Mouse (Mus musculus) neural tube, embryonic 15.5 days (tissue): ENCODE measurements around the gene Rhox4b. TPM values are rescaled to one million over a fixed set of nuclear protein-coding genes. Genes with fewer than 3 reads are reported as not detected.
"Not testable (repeated sequence)": the region's sequence is repeated elsewhere in the genome, so short reads cannot be mapped to it uniquely, and the experiment has no call there.

Experiments used
- ATAC-seq: fragments of 200-750 bp; cut with Nextera tagmentation; 2 replicates; pipeline ENCODE4 v1.8.0; 2017; ENCODE audit warnings: mild to moderate bottlenecking, moderate TSS enrichment, moderate library complexity; ENCODE audit not compliant: low FRiP score
- H3K27ac ChIP-seq: fragments of 300-500 bp; sonication (generic); replicated peaks from 2 replicates; pipeline ENCODE4 v1.5.1; 2015; ENCODE audit warnings: mild to moderate bottlenecking, inconsistent platforms
- H3K27me3 ChIP-seq: fragments of 300-500 bp; sonication (generic); replicated peaks from 2 replicates; pipeline ENCODE4 v1.6.1; 2015; ENCODE audit warnings: inconsistent platforms
- H3K36me3 ChIP-seq: fragments of 300-500 bp; sonication (generic); 2 replicates; pipeline ENCODE4 v1.6.1; 2015; ENCODE audit warnings: inconsistent platforms
- H3K4me1 ChIP-seq: fragments of 300-500 bp; sonication (generic); 2 replicates; pipeline ENCODE4 v1.6.1; 2015; ENCODE audit warnings: inconsistent platforms
- H3K4me2 ChIP-seq: fragments of 300-500 bp; sonication (generic); 2 replicates; pipeline ENCODE4 v1.6.1; 2015; ENCODE audit warnings: inconsistent platforms, mild to moderate bottlenecking, moderate library complexity
- H3K4me3 ChIP-seq: fragments of 300-500 bp; sonication (generic); replicated peaks from 2 replicates; pipeline ENCODE4 v1.5.1; 2015; ENCODE audit warnings: mild to moderate bottlenecking, inconsistent platforms
- H3K9ac ChIP-seq: fragments of 300-500 bp; sonication (generic); replicated peaks from 2 replicates; pipeline ENCODE4 v1.6.1; 2015; ENCODE audit warnings: mild to moderate bottlenecking, inconsistent platforms
- H3K9me3 ChIP-seq: fragments of 300-500 bp; sonication (generic); replicated peaks from 2 replicates; pipeline ENCODE4 v1.6.1; 2016; ENCODE audit warnings: inconsistent platforms
- WGBS: fragments of 180-500 bp; shearing (Covaris S2); methylation state at CpG from one replicate; pipeline ENCODE4 v1.1.7; 2015; ENCODE audit warnings: mixed read lengths; 5-methylcytosine and 5-hydroxymethylcytosine counted together
- polyA plus RNA-seq: library from polyadenylated mRNA; unstranded; fragments of >200 nt; fragmentation: Nextera tagmentation; extraction: Ambion mirVana; gene quantifications from 2 replicates; pipeline ENCODE4 v1.2.1, GENCODE M21; 2015

The Rhox4b gene
- polyA plus RNA-seq: 3.9 TPM in 1 of 2 replicates, not detected in the other

- ATAC-seq, H3K27ac ChIP-seq, H3K4me1 ChIP-seq, H3K9me3 ChIP-seq, H3K36me3 ChIP-seq, H3K4me2 ChIP-seq, H3K9ac ChIP-seq, H3K27me3 ChIP-seq, H3K4me3 ChIP-seq: not testable (repeated sequence)
- WGBS: 91% methylated on average over 14 of the region's 15 CpGs
Measured at GRCm38 (mm10) chrX:37432194-37432593, at the start of gene Rhox4b. Rhox4b (plus strand) TSS chrX:37432494.

GRCm38 (mm10) chrX:37390548-37390947 is 41.7 kb upstream of the Rhox4b start, which contains the start of gene Rhox4a2:
Rhox4a2 (plus strand) TSS chrX:37390848.
- H3K9ac ChIP-seq, ATAC-seq, H3K4me1 ChIP-seq, H3K9me3 ChIP-seq, H3K36me3 ChIP-seq, H3K27ac ChIP-seq, H3K4me3 ChIP-seq, H3K27me3 ChIP-seq, H3K4me2 ChIP-seq: not testable (repeated sequence)
- 95% methylated on average over 8 of the region's 16 CpGs for WGBS

- H3K4me2 ChIP-seq, H3K4me1 ChIP-seq, H3K4me3 ChIP-seq, H3K9ac ChIP-seq, H3K27me3 ChIP-seq, ATAC-seq, H3K36me3 ChIP-seq, H3K9me3 ChIP-seq, H3K27ac ChIP-seq: not testable (repeated sequence)
- no CpG with 5 or more reads among the region's 9 CpGs for WGBS
Measured at GRCm38 (mm10) chrX:37411767-37412166, 20.5 kb upstream of the Rhox4b start, which contains the start of gene Rhox2b. Rhox2b (plus strand) TSS chrX:37412067.

- H3K9me3 ChIP-seq, H3K9ac ChIP-seq, H3K27ac ChIP-seq, H3K36me3 ChIP-seq, H3K27me3 ChIP-seq, H3K4me1 ChIP-seq, ATAC-seq, H3K4me2 ChIP-seq, H3K4me3 ChIP-seq: not testable (repeated sequence)
- 97% methylated on average over 8 of the region's 10 CpGs for WGBS
Measured at GRCm38 (mm10) chrX:37453380-37453779, 21.1 kb downstream of the Rhox4b start, which contains the start of gene Rhox2c. Rhox2c (plus strand) TSS chrX:37453680.

- H3K9me3 ChIP-seq, H3K36me3 ChIP-seq, H3K4me3 ChIP-seq, ATAC-seq, H3K27ac ChIP-seq, H3K4me2 ChIP-seq, H3K4me1 ChIP-seq, H3K27me3 ChIP-seq, H3K9ac ChIP-seq: not testable (repeated sequence)
- 88% methylated on average over 3 of the region's 4 CpGs for WGBS
Measured at GRCm38 (mm10) chrX:37458285-37458684, 26.0 kb downstream of the Rhox4b start, which contains the start of gene Rhox3c. Rhox3c (plus strand) TSS chrX:37458585.

GRCm38 (mm10) chrX:37480037-37480436 is 47.7 kb downstream of the Rhox4b start, which contains the start of gene Rhox4c:
Rhox4c (plus strand) TSS chrX:37480337.
- not testable (repeated sequence) for H3K4me2 ChIP-seq, H3K9ac ChIP-seq, H3K27ac ChIP-seq, H3K9me3 ChIP-seq, ATAC-seq, H3K36me3 ChIP-seq, H3K4me3 ChIP-seq, H3K27me3 ChIP-seq, H3K4me1 ChIP-seq
- WGBS: 94% methylated on average over 14 of the region's 14 CpGs

Other genes with a start within 250 kb of the Rhox4b start
- 742 and 895 TPM in 2 replicates for gene Ndufa1, start 241.3 kb upstream of the Rhox4b start, polyA plus RNA-seq
- gene Rnf113a1, start 241.2 kb upstream of the Rhox4b start, polyA plus RNA-seq: 23.7 and 27.3 TPM in 2 replicates
- not detected in 2 replicates for gene Gm9, start 221.5 kb upstream of the Rhox4b start, polyA plus RNA-seq
- not detected in 2 replicates for gene Rhox1, start 210.2 kb upstream of the Rhox4b start, polyA plus RNA-seq
- not detected in 2 replicates for gene Rhox2a, start 187.5 kb upstream of the Rhox4b start, polyA plus RNA-seq
- gene Rhox3a, start 182.6 kb upstream of the Rhox4b start, polyA plus RNA-seq: not detected in 2 replicates
- not detected in 2 replicates for gene Rhox4a, start 167.2 kb upstream of the Rhox4b start, polyA plus RNA-seq
- not detected in 2 replicates for gene Rhox3a2, start 52.5 kb upstream of the Rhox4b start, polyA plus RNA-seq
- 8.1 TPM in 1 of 2 replicates, not detected in the other for gene Rhox4a2, start 41.6 kb upstream of the Rhox4b start, polyA plus RNA-seq
- gene Rhox2b, start 20.4 kb upstream of the Rhox4b start, polyA plus RNA-seq: not detected in 2 replicates
- gene Rhox2c, start 21.2 kb downstream of the Rhox4b start, polyA plus RNA-seq: not detected in 2 replicates
- not detected in 2 replicates for gene Rhox3c, start 26.1 kb downstream of the Rhox4b start, polyA plus RNA-seq
- gene Rhox4c, start 47.8 kb downstream of the Rhox4b start, polyA plus RNA-seq: not detected in 2 replicates
- not detected in 2 replicates for gene Rhox2d, start 60.9 kb downstream of the Rhox4b start, polyA plus RNA-seq
- gene Rhox4d, start 81.9 kb downstream of the Rhox4b start, polyA plus RNA-seq: not detected in 2 replicates
- gene Rhox2e, start 98.0 kb downstream of the Rhox4b start, polyA plus RNA-seq: not detected in 2 replicates
- gene Rhox3e, start 109.5 kb downstream of the Rhox4b start, polyA plus RNA-seq: not detected in 2 replicates
- not detected in 2 replicates for gene Rhox4e, start 124.9 kb downstream of the Rhox4b start, polyA plus RNA-seq
- gene Rhox2f, start 138.9 kb downstream of the Rhox4b start, polyA plus RNA-seq: 0.36 TPM in 1 of 2 replicates, not detected in the other
- gene Rhox3f, start 148.5 kb downstream of the Rhox4b start, polyA plus RNA-seq: not detected in 2 replicates
- gene Rhox4f, start 175.2 kb downstream of the Rhox4b start, polyA plus RNA-seq: not detected in 2 replicates
- gene Rhox3g, start 196.1 kb downstream of the Rhox4b start, polyA plus RNA-seq: not detected in 2 replicates
- not detected in 2 replicates for gene Rhox2g, start 211.0 kb downstream of the Rhox4b start, polyA plus RNA-seq
- not detected in 2 replicates for gene Rhox4g, start 218.8 kb downstream of the Rhox4b start, polyA plus RNA-seq
- not detected in 2 replicates for gene Rhox3h, start 236.3 kb downstream of the Rhox4b start, polyA plus RNA-seq
- not detected in 2 replicates for gene Rhox2h, start 240.8 kb downstream of the Rhox4b start, polyA plus RNA-seq